Mouse (Mus musculus): ENCODE results near the gene Ubfd1. TPM values are rescaled to one million over a fixed set of nuclear protein-coding genes. Genes with fewer than 3 reads are reported as not detected.
A peak's percentile ranks its signal among the peaks of the same experiment; 100 is the strongest.

The Ubfd1 gene
- polyA plus RNA-seq, 1 experiment from 2014 or later: 108 TPM

- H3K9me3 ChIP-seq (ENCODE audit: control insufficient read depth, low read length): no peaks in the 10 kb centered on the region
- peak overlapping the region; percentile 95 for H3K27ac ChIP-seq (replicated peaks; ENCODE audit: low read depth, low read length)
- no peaks in the 10 kb centered on the region for H3K27me3 ChIP-seq (ENCODE audit: control insufficient read depth, insufficient read depth, low read length)
- H3K4me1 ChIP-seq (ENCODE audit: control insufficient read depth, insufficient read depth, low read length): peaks cover 23% of the 10 kb centered on the region
- peak overlapping the region; percentile 100 for H3K4me3 ChIP-seq (replicated peaks; ENCODE audit: low read depth, low read length)
- peak overlapping the region; percentile 92 for H3K9ac ChIP-seq (replicated peaks; ENCODE audit: low read length)
- peaks cover 38% of the 10 kb centered on the region for H3K36me3 ChIP-seq (ENCODE audit: control insufficient read depth, insufficient read depth, low read length)
- H3K4me2 ChIP-seq (ENCODE audit: low read length): peak overlapping the region; percentile 85
- ATAC-seq (ENCODE audit: low FRiP score, low TSS enrichment) (peak; percentile 35), DNase-seq (peak; percentile 35)
- WGBS: 2% methylated on average over 58 of the region's 58 CpGs
Observed at GRCm38 (mm10) chr7:122067517-122068381, 774 bp downstream of the Ubfd1 start.

GRCm38 (mm10) chr7:122074374-122074773, 7.4 kb downstream of the Ubfd1 start:
- Histone ChIP-seq H3K4me2 (ENCODE audit: low read length) (no peak overlapping the region), H3K36me3 (ENCODE audit: control insufficient read depth, insufficient read depth, low read length) (peaks cover 93% of the 10 kb centered on the region), H3K9me3 (ENCODE audit: control insufficient read depth, low read length) (no peaks in the 10 kb centered on the region), H3K9ac (replicated peaks; ENCODE audit: low read length) (no peak overlapping the region), H3K27me3 (ENCODE audit: control insufficient read depth, insufficient read depth, low read length) (no peaks in the 10 kb centered on the region), H3K27ac (replicated peaks; ENCODE audit: low read depth, low read length) (no peak overlapping the region), H3K4me1 (ENCODE audit: control insufficient read depth, insufficient read depth, low read length) (no peaks in the 10 kb centered on the region), H3K4me3 (replicated peaks; ENCODE audit: low read depth, low read length) (no peak overlapping the region)
- ATAC-seq (ENCODE audit: low FRiP score, low TSS enrichment) (no peak), DNase-seq (no peak)
- 87% methylated on average over 3 of the region's 3 CpGs for WGBS

- DNase-seq: no peak
- no peaks in the 10 kb centered on the region for H3K27me3 ChIP-seq (ENCODE audit: control insufficient read depth, insufficient read depth, low read length)
- ATAC-seq (ENCODE audit: low FRiP score, low TSS enrichment): no peak
- WGBS: 96% methylated on average over 8 of the region's 8 CpGs
- H3K4me3 ChIP-seq (replicated peaks; ENCODE audit: low read depth, low read length): no peak overlapping the region
- no peak overlapping the region for H3K9ac ChIP-seq (replicated peaks; ENCODE audit: low read length)
- no peaks in the 10 kb centered on the region for H3K9me3 ChIP-seq (ENCODE audit: control insufficient read depth, low read length)
- no peak overlapping the region for H3K27ac ChIP-seq (replicated peaks; ENCODE audit: low read depth, low read length)
- H3K36me3 ChIP-seq (ENCODE audit: control insufficient read depth, insufficient read depth, low read length): peaks cover 82% of the 10 kb centered on the region
- no peak overlapping the region for H3K4me2 ChIP-seq (ENCODE audit: low read length)
- no peaks in the 10 kb centered on the region for H3K4me1 ChIP-seq (ENCODE audit: control insufficient read depth, insufficient read depth, low read length)
Observed at GRCm38 (mm10) chr7:122079798-122080554, 13.0 kb downstream of the Ubfd1 start.

GRCm38 (mm10) chr7:122081071-122081470, 14.1 kb downstream of the Ubfd1 start:
- Histone ChIP-seq H3K9me3 (ENCODE audit: control insufficient read depth, low read length) (no peaks in the 10 kb centered on the region), H3K4me1 (ENCODE audit: control insufficient read depth, insufficient read depth, low read length) (no peaks in the 10 kb centered on the region), H3K27me3 (ENCODE audit: control insufficient read depth, insufficient read depth, low read length) (no peaks in the 10 kb centered on the region), H3K4me2 (ENCODE audit: low read length) (no peak overlapping the region), H3K27ac (replicated peaks; ENCODE audit: low read depth, low read length) (no peak overlapping the region), H3K36me3 (ENCODE audit: control insufficient read depth, insufficient read depth, low read length) (peaks cover 78% of the 10 kb centered on the region), H3K4me3 (replicated peaks; ENCODE audit: low read depth, low read length) (no peak overlapping the region), H3K9ac (replicated peaks; ENCODE audit: low read length) (no peak overlapping the region)
- ATAC-seq (ENCODE audit: low FRiP score, low TSS enrichment): no peak
- DNase-seq: no peak
- WGBS: 94% methylated on average over 1 of the region's 1 CpGs

- Histone ChIP-seq H3K4me2 (ENCODE audit: low read length) (no peak overlapping the region), H3K9me3 (ENCODE audit: control insufficient read depth, low read length) (no peaks in the 10 kb centered on the region), H3K27me3 (ENCODE audit: control insufficient read depth, insufficient read depth, low read length) (no peaks in the 10 kb centered on the region), H3K27ac (replicated peaks; ENCODE audit: low read depth, low read length) (no peak overlapping the region), H3K4me3 (replicated peaks; ENCODE audit: low read depth, low read length) (no peak overlapping the region), H3K36me3 (ENCODE audit: control insufficient read depth, insufficient read depth, low read length) (peaks cover 71% of the 10 kb centered on the region), H3K9ac (replicated peaks; ENCODE audit: low read length) (no peak overlapping the region), H3K4me1 (ENCODE audit: control insufficient read depth, insufficient read depth, low read length) (no peaks in the 10 kb centered on the region)
- WGBS: 95% methylated on average over 11 of the region's 11 CpGs
- DNase-seq: no peak
- ATAC-seq (ENCODE audit: low FRiP score, low TSS enrichment): no peak
Observed at GRCm38 (mm10) chr7:122087195-122087982, 20.4 kb downstream of the Ubfd1 start.

- no peak overlapping the region for H3K4me2 ChIP-seq (ENCODE audit: low read length)
- no peaks in the 10 kb centered on the region for H3K27me3 ChIP-seq (ENCODE audit: control insufficient read depth, insufficient read depth, low read length)
- H3K9me3 ChIP-seq (ENCODE audit: control insufficient read depth, low read length): no peaks in the 10 kb centered on the region
- WGBS: 100% methylated on average over 2 of the region's 2 CpGs
- no peak for DNase-seq
- H3K4me3 ChIP-seq (replicated peaks; ENCODE audit: low read depth, low read length): no peak overlapping the region
- H3K36me3 ChIP-seq (ENCODE audit: control insufficient read depth, insufficient read depth, low read length): peaks cover 76% of the 10 kb centered on the region
- H3K4me1 ChIP-seq (ENCODE audit: control insufficient read depth, insufficient read depth, low read length): no peaks in the 10 kb centered on the region
- ATAC-seq (ENCODE audit: low FRiP score, low TSS enrichment): no peak
- H3K27ac ChIP-seq (replicated peaks; ENCODE audit: low read depth, low read length): no peak overlapping the region
- H3K9ac ChIP-seq (replicated peaks; ENCODE audit: low read length): no peak overlapping the region
Observed at GRCm38 (mm10) chr7:122094564-122095330, 27.8 kb downstream of the Ubfd1 start.

- Histone ChIP-seq H3K4me1 (ENCODE audit: control insufficient read depth, insufficient read depth, low read length) (peaks cover 6% of the 10 kb centered on the region), H3K27ac (replicated peaks; ENCODE audit: low read depth, low read length) (no peak overlapping the region), H3K9ac (replicated peaks; ENCODE audit: low read length) (no peak overlapping the region), H3K4me3 (replicated peaks; ENCODE audit: low read depth, low read length) (no peak overlapping the region), H3K4me2 (ENCODE audit: low read length) (no peak overlapping the region), H3K27me3 (ENCODE audit: control insufficient read depth, insufficient read depth, low read length) (no peaks in the 10 kb centered on the region), H3K9me3 (ENCODE audit: control insufficient read depth, low read length) (no peaks in the 10 kb centered on the region), H3K36me3 (ENCODE audit: control insufficient read depth, insufficient read depth, low read length) (peaks cover 47% of the 10 kb centered on the region)
- 97% methylated on average over 3 of the region's 3 CpGs for WGBS
- ATAC-seq (ENCODE audit: low FRiP score, low TSS enrichment): no peak
- DNase-seq: no peak
Observed at GRCm38 (mm10) chr7:122098009-122098408, 31.0 kb downstream of the Ubfd1 start.

- Histone ChIP-seq H3K36me3 (ENCODE audit: control insufficient read depth, insufficient read depth, low read length) (peaks cover 39% of the 10 kb centered on the region), H3K4me3 (replicated peaks; ENCODE audit: low read depth, low read length) (no peak overlapping the region), H3K9ac (replicated peaks; ENCODE audit: low read length) (no peak overlapping the region), H3K4me1 (ENCODE audit: control insufficient read depth, insufficient read depth, low read length) (peaks cover 6% of the 10 kb centered on the region), H3K9me3 (ENCODE audit: control insufficient read depth, low read length) (no peaks in the 10 kb centered on the region), H3K27ac (replicated peaks; ENCODE audit: low read depth, low read length) (no peak overlapping the region), H3K27me3 (ENCODE audit: control insufficient read depth, insufficient read depth, low read length) (no peaks in the 10 kb centered on the region), H3K4me2 (ENCODE audit: low read length) (no peak overlapping the region)
- WGBS: 70% methylated on average over 4 of the region's 4 CpGs
- ATAC-seq (ENCODE audit: low FRiP score, low TSS enrichment): no peak
- DNase-seq: peak; percentile 74
Observed at GRCm38 (mm10) chr7:122099222-122099621, 32.2 kb downstream of the Ubfd1 start.
